Mouse (Mus musculus) gonadal fat pad, adult 2 months (tissue): Measurements from ENCODE around the gene Hsd17b14. TPM values are rescaled to one million over a fixed set of nuclear protein-coding genes. Genes with fewer than 3 reads are reported as not detected.

Experiments used
- DNase-seq: peaks from one replicate; pipeline ENCODE4 v3.0.0-alpha.2; 2012; ENCODE audit warnings: low read depth
- polyA plus RNA-seq: library from polyadenylated mRNA; depleted of rRNA; stranded (reverse); fragments of >200 nt; gene quantifications from 2 replicates; pipeline ENCODE4 v1.2.3, GENCODE M21; 2012

The Hsd17b14 gene
- polyA plus RNA-seq, 1 experiment: 6.3 TPM

DNA sequence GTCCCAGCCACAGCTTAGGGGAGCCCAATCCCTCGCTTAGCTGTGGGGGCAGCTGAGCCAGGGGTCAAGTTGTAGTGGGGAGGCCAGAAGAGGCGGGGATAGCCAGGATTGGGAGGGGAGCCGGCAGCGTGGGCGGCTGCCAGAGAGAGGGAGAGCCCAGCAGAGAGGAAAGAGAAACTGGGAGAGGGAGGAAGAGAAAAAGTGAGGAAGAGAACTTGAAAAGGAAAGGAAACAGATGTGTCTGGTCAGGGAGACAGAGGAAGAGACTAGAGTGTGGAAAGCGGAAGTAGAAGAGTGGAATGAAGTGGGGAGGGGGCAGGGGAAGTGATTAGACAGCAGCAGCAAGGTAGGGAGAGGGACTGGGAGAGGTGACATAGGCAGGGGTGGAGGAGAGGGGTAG, 25.2 kb upstream of the Hsd17b14 start:
- no peak for DNase-seq

GRCm38 (mm10) chr7:45530643-45531042, 24.1 kb upstream of the Hsd17b14 start:
- no peak for DNase-seq

DNA sequence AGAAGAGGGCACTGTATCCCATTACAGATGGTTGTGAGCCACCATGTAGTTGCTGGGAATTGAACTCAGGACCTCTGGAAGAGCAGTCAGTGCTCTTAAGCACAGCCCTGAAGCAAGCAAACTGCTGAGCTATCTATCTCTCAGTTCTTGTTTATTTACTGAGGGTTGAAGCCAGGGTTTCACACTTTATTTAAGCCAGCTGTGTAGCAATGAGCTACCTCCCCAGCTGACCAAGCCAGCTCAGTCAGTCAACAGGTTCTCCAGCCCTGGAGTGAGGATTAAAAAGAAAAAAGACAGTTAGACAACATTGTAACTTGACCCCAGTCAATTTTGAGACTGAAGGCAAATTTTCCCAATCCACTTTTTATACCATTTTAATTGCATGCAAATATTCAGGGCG, 19.0 kb upstream of the Hsd17b14 start:
- DNase-seq: peak; percentile 61

DNA sequence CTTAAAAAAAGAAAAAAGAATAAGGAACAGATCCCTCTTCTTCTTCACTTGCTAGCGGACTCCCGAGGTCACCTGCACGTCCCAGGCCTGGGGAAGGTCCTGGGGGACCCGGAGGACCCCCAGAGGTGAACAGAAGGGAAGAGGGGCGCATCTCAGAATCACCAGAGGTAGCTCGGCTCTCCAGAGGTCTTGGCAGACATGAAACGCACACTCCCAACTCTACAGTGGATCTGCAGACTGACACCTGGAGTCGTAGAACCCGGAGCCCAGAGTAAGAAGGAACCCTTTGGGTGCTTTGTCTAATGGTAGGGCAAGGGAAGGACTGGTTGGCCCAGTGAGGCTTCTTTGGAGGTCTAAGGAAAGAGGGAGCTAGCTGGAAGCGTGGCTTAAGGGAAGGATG, 17.1 kb upstream of the Hsd17b14 start:
- no peak for DNase-seq

- DNase-seq: no peak
Measured at GRCm38 (mm10) chr7:45538163-45539041, 16.3 kb upstream of the Hsd17b14 start.

DNA sequence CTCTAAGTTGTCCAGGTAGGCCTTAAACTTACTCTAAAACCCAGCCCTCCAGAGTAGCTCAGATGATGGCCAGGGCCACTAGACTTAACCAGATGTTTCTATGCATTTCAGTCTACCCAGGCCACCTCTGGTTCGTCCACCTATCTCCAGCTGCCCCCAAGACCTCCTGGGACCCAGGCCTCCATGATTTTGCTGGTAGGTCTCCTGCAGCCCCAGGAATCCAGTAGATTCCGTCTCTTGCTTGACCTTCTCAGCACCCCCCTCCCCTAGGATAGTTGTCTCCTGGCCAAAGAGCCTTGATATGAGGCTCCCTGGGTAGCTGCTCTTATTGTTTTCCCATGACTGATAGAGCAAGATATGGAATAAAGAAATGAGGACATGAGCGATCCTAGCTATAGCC, 15.6 kb upstream of the Hsd17b14 start:
- DNase-seq: no peak

DNA sequence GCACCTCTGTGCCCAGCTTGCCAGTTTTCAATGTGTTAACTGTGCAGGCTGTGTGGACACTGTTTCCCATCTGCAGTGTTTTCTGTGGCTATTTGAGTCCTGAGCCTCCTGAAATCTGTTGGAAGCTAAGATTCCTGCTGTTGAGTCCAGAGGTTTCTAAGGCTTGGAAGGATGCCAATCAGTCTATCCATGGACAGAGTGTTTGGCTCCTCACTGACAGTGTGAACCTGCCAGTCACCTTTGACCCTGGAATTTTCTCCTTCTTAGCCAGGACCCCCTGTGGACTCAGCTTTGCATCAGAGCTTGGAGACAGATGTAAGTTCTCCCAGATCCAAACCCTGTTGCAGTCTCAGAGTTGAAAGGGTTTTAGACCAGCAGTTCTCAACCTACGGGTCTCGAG, 14.5 kb upstream of the Hsd17b14 start:
- DNase-seq: no peak

- no peak for DNase-seq
Measured at GRCm38 (mm10) chr7:45544525-45544924, 10.2 kb upstream of the Hsd17b14 start.

DNA sequence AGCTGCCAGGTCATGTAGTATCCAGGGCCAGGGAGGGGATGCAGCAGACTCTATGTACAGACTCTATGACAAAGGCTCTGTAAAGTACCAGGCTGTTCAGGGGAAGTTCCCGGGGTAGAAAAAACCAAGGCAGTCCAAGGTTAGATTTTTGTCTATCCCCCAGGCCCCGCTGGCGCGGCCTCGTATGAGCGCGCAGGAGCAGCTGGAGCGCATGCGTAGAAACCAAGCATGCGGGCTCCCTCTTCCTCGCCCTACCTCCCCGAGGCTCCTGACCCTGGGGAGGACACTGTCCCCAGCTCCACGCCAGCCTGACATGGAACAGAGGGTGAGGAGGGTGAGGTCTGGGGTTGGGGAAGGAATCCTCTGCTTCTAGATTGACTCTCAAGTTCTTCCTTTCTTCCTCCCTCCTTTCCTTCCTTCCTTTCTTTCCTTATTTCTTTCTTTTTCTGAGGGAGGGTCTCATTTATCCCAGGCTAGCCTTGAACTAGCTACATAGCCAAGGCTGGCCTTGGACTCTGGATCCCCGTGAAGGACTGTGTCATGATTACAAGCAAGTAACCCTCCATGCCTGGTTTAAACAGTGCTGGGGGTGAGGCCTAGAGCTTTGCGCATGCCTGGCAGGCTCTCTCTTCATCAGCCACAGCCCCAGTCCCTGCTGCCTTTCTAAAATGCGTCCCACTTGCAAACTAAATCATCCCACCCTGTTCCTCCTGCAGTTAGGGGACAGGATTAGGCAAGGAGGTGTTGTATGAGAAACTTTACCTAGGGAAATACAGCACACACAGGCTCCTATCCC, 4.9 kb upstream of the Hsd17b14 start:
- DNase-seq: no peak

DNA sequence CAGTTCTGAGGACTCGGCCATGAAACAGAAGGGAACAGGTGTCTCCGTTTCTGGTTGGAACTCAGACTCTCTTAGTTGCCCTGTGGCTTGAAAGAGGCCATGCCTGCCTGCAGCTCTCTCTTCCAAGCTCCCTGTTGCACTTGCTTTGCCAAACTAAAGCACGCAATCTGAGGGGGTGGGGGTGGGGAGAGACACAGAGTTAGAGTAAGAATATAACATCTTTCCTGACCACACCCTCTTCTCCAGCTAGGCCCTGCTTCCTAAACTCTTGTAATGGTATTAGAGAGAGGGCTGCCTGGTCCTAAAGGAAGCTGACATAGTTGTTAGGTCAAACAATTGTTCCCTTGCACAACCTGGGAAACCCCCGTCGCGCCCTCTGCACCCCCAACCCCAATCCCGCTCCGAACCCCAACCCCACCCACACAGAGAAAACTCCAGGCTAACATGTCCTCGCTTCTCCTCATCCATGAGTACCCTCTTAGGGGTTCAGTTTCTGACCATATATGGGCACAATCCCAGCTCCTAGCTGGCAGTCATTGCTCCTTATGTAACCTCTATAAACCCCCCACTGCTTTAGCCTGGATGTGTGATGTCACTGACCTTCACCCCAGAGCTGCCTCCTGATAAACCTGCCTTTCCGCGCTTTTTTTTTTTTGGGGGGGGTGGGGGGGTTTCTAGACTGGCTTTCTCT, 3.7 kb upstream of the Hsd17b14 start:
- DNase-seq: no peak

- DNase-seq: no peak
Measured at GRCm38 (mm10) chr7:45551512-45551883, 3.2 kb upstream of the Hsd17b14 start.

DNA sequence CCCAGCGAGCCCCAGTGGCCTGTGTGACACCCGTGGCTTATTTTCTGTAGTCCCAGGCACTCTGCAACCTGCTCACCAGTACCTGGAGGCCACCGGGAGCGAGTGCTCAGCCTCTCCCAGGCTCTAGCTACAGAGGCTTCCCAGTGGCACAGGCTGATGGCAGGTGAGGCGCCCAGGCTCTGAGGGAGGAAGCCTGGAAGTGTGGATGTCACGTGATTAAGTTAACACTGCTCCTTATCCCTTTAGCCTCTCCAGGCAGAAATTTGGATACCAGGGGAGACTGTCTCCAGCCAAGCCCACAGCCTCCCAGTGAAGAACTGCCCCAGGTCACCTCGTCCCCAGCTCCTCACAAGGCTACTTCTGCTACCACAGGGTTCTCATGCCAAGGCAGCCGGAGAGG, 1.2 kb upstream of the Hsd17b14 start:
- no peak for DNase-seq

GRCm38 (mm10) chr7:45553990-45554389, 703 bp upstream of the Hsd17b14 start:
- no peak for DNase-seq

- no peak for DNase-seq
Measured at GRCm38 (mm10) chr7:45555787-45556186, 1.1 kb downstream of the Hsd17b14 start.

- DNase-seq: no peak
Measured at GRCm38 (mm10) chr7:45558907-45559306, 4.2 kb downstream of the Hsd17b14 start.

DNA sequence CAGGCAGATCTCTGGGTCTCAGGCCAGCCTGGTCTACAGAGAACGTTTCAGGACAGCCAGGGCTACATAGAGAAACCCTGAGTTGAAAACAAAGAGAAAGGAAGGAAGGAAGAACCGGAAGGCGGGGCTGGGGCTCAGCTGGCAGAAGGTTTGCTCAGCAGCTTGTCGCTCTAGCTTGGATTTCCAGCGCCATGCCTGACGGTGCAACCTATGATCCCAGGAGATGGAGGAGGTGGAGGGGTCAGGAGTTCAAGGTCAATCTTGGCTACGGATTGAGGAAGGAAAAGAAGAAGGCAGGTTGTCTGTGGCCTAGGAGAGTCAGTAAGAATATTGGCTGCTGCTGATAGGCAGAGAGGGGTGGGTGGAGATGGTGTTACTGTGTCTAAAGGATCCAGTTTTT, 5.5 kb downstream of the Hsd17b14 start:
- DNase-seq: no peak

- DNase-seq: no peak
Measured at GRCm38 (mm10) chr7:45560843-45561623, 6.3 kb downstream of the Hsd17b14 start.

- DNase-seq: no peak
Measured at GRCm38 (mm10) chr7:45561624-45562520, 7.2 kb downstream of the Hsd17b14 start.

DNA sequence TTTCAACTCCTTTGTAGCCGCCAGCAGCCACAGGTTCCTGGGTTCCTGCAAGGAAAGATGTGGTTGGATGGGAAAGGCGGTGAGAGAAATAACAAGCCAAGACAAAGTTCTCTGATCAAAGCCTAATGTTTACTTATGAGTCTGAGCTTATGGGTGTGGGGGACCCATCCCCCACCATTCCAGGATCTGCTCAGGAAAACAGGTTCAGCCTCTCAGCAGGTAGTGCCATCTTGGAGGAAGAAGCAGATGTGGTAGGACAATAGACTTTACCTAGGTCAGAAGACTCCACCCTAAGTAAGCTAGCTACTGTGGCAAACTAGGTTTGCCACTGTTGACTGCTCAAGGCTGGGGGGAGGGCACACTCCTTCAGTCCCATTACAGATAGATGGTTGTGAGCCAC, 10.1 kb downstream of the Hsd17b14 start:
- no peak for DNase-seq

GRCm38 (mm10) chr7:45565446-45565845, 10.8 kb downstream of the Hsd17b14 start:
- DNase-seq: no peak
